Mouse (Mus musculus): ENCODE measurements around the gene Chmp2a.

DNA sequence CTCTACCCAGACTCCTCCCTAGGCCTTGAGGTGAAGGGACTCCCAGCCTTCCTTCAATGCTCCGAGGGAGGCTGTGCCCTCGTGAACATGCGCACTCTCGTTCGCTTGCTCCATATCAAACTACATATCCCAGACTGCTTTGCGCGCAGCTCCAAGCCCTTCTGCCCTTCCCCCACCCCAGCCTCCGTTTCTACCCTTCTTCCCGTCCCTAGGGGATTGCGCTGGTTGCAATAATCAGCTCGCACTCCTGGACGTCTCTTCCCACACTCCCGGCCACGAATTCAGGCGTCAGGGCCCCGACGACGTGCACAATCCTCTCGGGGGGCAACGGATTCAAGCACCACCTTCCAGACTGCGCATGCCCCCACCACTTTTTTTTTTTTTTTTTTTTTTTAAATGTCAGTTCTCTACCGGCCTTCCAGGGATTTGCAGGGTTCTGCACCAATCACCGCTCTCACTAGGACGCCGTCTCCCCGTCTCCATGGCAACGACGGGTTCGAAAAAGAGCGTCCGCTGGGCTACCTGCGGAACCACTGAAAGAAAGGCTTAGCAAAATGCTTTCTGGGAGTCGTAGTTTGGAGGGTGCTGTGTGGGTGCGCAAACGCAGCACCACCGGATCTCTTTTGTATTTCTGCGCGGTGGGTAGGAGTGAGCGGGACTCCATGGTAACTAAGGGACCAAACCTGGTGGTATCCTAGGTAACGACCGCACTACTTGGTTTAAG, 19.8 kb upstream of the Chmp2a start, which contains the start of gene Mzf1:
- TF ChIP-seq CTCF (IDR thresholded peaks at IDR 0.05; ENCODE audit: extremely low read depth, insufficient read depth, insufficient read length, insufficient replicate concordance) (no peak), POLR2A (IDR thresholded peaks at IDR 0.05; ENCODE audit: low read depth, low read length) (peak; percentile 72)

All from spleen, adult 2 months (tissue).